Mouse (Mus musculus): ENCODE results near the gene Tapbp.

GRCm38 (mm10) chr17:33977861-33978557, 62.3 kb downstream of the Tapbp start:
- TF ChIP-seq CTCF (IDR thresholded peaks at IDR 0.05; ENCODE audit: insufficient read depth, low read length) (no peak), POLR2A (IDR thresholded peaks at IDR 0.05; ENCODE audit: borderline replicate concordance, extremely low read depth, low read depth, low read length) (no peak)
